Mouse (Mus musculus): Measurements from ENCODE around the gene Sapcd1. TPM values are rescaled to one million over a fixed set of nuclear protein-coding genes. Genes with fewer than 3 reads are reported as not detected.

Sapcd1 gene
- polyA plus RNA-seq, 1 experiment, result 0.87 TPM

DNA sequence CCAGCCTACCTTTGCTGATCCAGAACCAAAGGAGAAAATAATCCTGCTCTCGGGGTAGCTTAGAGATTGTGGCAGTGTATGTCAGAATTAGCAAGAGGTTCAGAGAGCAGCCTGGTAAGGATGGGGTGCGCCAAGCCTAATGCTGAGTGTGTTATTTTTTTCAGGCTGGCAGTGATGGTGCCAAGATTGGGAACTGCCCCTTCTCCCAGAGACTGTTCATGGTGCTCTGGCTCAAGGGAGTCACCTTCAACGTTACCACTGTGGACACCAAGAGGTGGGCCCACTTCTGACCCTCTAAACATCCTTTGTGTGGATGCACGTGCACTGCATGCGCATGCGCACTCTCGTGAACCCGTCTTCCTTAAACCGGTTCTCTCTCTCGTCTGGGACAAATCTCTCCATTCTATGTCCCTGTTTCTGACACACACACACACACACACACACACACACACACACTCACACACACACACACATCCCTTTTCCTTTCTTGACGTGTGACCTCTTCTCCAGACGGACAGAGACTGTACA is 24.5 kb upstream of the Sapcd1 start:
- peaks cover 45% of the 10 kb centered on the region for H3K36me3 ChIP-seq (ENCODE audit: control insufficient read depth, insufficient read depth, low read length)
- peak overlapping the region; percentile 76 for H3K4me3 ChIP-seq (ENCODE audit: low read depth, low read length)
- whole genome bisulfite sequencing, result 83% methylated on average over 12 of the region's 12 CpGs

DNA sequence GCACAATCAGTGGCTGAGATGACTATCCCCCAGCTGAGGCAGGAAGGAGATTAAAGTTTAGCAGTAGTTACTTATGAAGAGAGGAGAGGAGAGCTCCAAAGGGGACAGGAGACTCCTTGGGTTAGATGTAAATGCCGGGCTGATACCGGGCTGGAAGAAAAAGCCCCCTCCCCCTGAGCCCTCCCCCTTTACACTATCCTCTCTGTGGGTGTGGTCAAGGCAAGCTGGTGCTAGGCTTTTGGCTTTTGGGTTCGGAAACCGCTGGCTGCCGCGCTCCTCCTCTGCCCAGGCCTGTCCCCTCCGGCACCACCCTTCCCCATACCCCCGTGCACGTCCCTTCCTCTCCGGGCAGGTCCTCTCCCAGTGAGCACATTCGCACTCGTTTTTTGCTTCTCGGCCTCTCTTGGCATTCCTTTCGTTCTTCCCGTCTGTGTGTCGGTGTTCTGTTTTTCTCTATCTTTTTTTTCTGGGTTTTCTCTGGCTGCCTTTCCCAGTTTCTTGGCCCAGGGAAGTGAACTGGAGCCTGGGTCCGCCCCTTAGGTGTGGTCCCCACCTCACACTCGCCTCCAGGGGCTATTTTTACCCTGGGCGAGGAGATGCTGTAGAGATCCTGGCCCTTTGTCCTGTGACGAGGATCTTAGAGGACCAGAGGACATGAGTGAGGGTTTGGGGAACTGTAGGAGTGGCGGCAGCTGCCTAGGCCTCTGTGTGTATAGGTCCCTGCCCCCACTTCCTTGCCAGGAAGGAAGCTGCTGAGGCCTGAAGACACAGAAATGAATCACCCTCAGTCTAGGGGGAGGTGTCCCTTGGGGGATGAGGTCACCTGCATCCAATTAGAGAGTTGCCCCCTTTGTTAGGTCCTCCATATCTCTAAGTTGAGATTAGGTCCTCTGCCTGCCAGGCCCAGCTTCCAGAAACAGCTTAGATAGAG is 23.6 kb upstream of the Sapcd1 start:
- Histone ChIP-seq H3K36me3 (ENCODE audit: control insufficient read depth, insufficient read depth, low read length) (peaks cover 39% of the 10 kb centered on the region), H3K27ac (ENCODE audit: insufficient read depth, low read depth, low read length) (peak overlapping the region; percentile 83), H3K4me1 (ENCODE audit: control insufficient read depth, insufficient read depth, insufficient read length, low read length) (peaks cover 22% of the 10 kb centered on the region), H3K27me3 (ENCODE audit: control insufficient read depth, insufficient read depth, low read length) (no peaks in the 10 kb centered on the region), H3K4me3 (ENCODE audit: low read depth, low read length) (peak overlapping the region; percentile 76)
- 1% methylated on average over 21 of the region's 21 CpGs for WGBS
- no peak for TF ChIP-seq CTCF (IDR thresholded peaks at IDR 0.05; ENCODE audit: extremely low read depth, insufficient read length, insufficient replicate concordance, low read depth, low read length)
- peak; percentile 59; the same call in 1 of the 2 replicates for TF ChIP-seq POLR2A (IDR thresholded peaks at IDR 0.05; ENCODE audit: low read depth, low read length)

More for the DNA sequence above, 24.5 kb upstream of the Sapcd1 start:
- no peak for TF ChIP-seq POLR2A (IDR thresholded peaks at IDR 0.05; ENCODE audit: low read depth, low read length)
- TF ChIP-seq CTCF (IDR thresholded peaks at IDR 0.05; ENCODE audit: extremely low read depth, insufficient read length, insufficient replicate concordance, low read depth, low read length), result no peak
- Histone ChIP-seq H3K4me1 (ENCODE audit: control insufficient read depth, insufficient read depth, insufficient read length, low read length) (peaks cover 20% of the 10 kb centered on the region), H3K27me3 (ENCODE audit: control insufficient read depth, insufficient read depth, low read length) (no peaks in the 10 kb centered on the region), H3K27ac (ENCODE audit: insufficient read depth, low read depth, low read length) (peak overlapping the region; percentile 12)

GRCm38 (mm10) chr17:35050126-35050750 is 22.4 kb upstream of the Sapcd1 start:
- WGBS, result 2% methylated on average over 27 of the region's 27 CpGs
- peaks cover 27% of the 10 kb centered on the region for H3K36me3 ChIP-seq (ENCODE audit: control insufficient read depth, insufficient read depth, low read length)
- TF ChIP-seq CTCF (IDR thresholded peaks at IDR 0.05; ENCODE audit: extremely low read depth, insufficient read length, insufficient replicate concordance, low read depth, low read length), result no peak
- peak; percentile 73; the same call in 1 of the 2 replicates for TF ChIP-seq POLR2A (IDR thresholded peaks at IDR 0.05; ENCODE audit: low read depth, low read length)

DNA sequence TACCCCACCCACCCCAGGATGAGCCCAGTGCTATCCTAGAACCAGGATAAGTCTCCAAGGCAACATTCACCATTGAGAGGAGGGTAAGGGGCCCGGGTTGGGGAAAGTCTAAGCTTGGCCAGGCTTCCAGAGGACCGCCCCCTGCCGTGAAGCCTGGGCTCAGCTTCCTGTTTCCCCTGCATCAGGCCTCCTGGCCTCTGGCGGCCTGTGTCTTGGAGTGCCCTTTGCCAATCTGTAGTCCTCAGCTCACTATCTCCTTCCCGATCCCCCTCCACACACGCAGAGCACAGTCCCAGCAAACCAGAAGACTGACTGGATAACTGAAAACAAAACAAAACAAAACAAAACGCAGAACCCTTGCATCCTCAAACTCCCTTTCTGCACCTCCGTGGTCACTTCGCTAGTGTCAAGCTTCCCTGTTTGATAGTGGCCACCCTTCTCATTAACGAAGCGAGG is 21.8 kb upstream of the Sapcd1 start, which contains the start of gene Clic1:
Gene Clic1 (plus strand): TSS at position 406 of the 456 bp plus-strand sequence.
- peak; percentile 38; the same call in 1 of the 2 replicates for TF ChIP-seq POLR2A (IDR thresholded peaks at IDR 0.05; ENCODE audit: low read depth, low read length)
- TF ChIP-seq CTCF (IDR thresholded peaks at IDR 0.05; ENCODE audit: extremely low read depth, insufficient read length, insufficient replicate concordance, low read depth, low read length), result peak; percentile 24; the same call in 1 of the 2 replicates
- no peaks in the 10 kb centered on the region for H3K27me3 ChIP-seq (ENCODE audit: control insufficient read depth, insufficient read depth, low read length)
- H3K36me3 ChIP-seq (ENCODE audit: control insufficient read depth, insufficient read depth, low read length), result peaks cover 22% of the 10 kb centered on the region
- WGBS, result 4% methylated on average over 11 of the region's 11 CpGs
- H3K4me3 ChIP-seq (ENCODE audit: low read depth, low read length), result peak within 1 kb of the TSS; percentile 76
- H3K27ac ChIP-seq (ENCODE audit: insufficient read depth, low read depth, low read length), result peak within 1 kb of the TSS; percentile 83
- H3K4me1 ChIP-seq (ENCODE audit: control insufficient read depth, insufficient read depth, insufficient read length, low read length), result peaks cover 32% of the 10 kb centered on the region

More at GRCm38 (mm10) chr17:35050126-35050750, 22.4 kb upstream of the Sapcd1 start:
- Histone ChIP-seq H3K27me3 (ENCODE audit: control insufficient read depth, insufficient read depth, low read length) (no peaks in the 10 kb centered on the region), H3K4me1 (ENCODE audit: control insufficient read depth, insufficient read depth, insufficient read length, low read length) (peaks cover 28% of the 10 kb centered on the region), H3K27ac (ENCODE audit: insufficient read depth, low read depth, low read length) (peak overlapping the region; percentile 83), H3K4me3 (ENCODE audit: low read depth, low read length) (peak overlapping the region; percentile 76)

GRCm38 (mm10) chr17:35048932-35049440 is 21.2 kb upstream of the Sapcd1 start:
- Histone ChIP-seq H3K27ac (ENCODE audit: insufficient read depth, low read depth, low read length) (peak overlapping the region; percentile 83), H3K27me3 (ENCODE audit: control insufficient read depth, insufficient read depth, low read length) (no peaks in the 10 kb centered on the region), H3K4me1 (ENCODE audit: control insufficient read depth, insufficient read depth, insufficient read length, low read length) (peaks cover 32% of the 10 kb centered on the region), H3K36me3 (ENCODE audit: control insufficient read depth, insufficient read depth, low read length) (peaks cover 18% of the 10 kb centered on the region), H3K4me3 (ENCODE audit: low read depth, low read length) (no peak overlapping the region)
- WGBS, result 50% methylated on average over 5 of the region's 5 CpGs
- TF ChIP-seq CTCF (IDR thresholded peaks at IDR 0.05; ENCODE audit: extremely low read depth, insufficient read length, insufficient replicate concordance, low read depth, low read length) (no peak), POLR2A (IDR thresholded peaks at IDR 0.05; ENCODE audit: low read depth, low read length) (no peak)

DNA sequence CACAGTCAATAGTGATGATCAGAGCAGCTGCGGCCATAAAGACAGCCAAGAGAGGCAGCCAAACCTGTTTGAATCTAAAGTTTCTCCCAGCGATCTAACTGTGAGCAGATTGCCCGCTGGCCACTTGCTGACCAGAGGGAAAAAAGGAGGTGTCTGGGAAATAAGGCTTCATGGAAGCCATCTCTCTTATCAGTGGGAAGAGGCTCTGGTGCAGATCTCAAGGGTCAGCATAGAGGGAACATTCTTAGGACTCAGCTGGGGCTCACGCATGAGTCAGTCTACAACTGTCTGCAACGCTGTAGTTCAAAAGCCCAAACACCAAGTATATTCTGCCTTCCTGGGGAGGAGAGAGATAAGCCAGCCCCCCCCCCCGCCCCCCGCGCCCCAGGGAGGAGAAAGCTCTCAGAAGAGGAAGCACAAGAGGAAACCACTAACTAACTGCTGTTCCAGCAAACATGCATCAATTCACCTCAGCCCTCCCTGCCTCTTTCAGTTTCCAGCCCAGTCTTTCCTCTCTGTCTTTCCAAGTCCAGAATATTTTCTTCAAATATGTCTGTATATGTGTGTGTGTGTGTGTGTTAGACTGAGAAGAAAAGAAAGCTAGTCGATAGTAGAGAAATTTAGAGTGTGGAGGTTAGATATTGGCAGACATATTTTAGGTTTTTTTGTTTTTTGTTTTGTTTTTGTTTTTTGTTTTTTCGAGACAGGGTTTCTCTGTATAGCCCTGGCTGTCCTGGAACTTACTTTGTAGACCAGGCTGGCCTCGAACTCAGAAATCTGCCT is 20.5 kb upstream of the Sapcd1 start:
- H3K36me3 ChIP-seq (ENCODE audit: control insufficient read depth, insufficient read depth, low read length), result peaks cover 12% of the 10 kb centered on the region
- H3K4me1 ChIP-seq (ENCODE audit: control insufficient read depth, insufficient read depth, insufficient read length, low read length), result peaks cover 32% of the 10 kb centered on the region
- WGBS, result 8% methylated on average over 11 of the region's 11 CpGs
- H3K4me3 ChIP-seq (ENCODE audit: low read depth, low read length), result peak overlapping the region; percentile 27
- no peaks in the 10 kb centered on the region for H3K27me3 ChIP-seq (ENCODE audit: control insufficient read depth, insufficient read depth, low read length)
- TF ChIP-seq CTCF (IDR thresholded peaks at IDR 0.05; ENCODE audit: extremely low read depth, insufficient read length, insufficient replicate concordance, low read depth, low read length) (no peak), POLR2A (IDR thresholded peaks at IDR 0.05; ENCODE audit: low read depth, low read length) (no peak; the same call in 1 of the 2 replicates)
- H3K27ac ChIP-seq (ENCODE audit: insufficient read depth, low read depth, low read length), result peak overlapping the region; percentile 97
